Mouse (Mus musculus) lung, postnatal 25 days (tissue): Measurements from ENCODE around the gene Sppl3.
"Not testable (repeated sequence)": the region's sequence is repeated elsewhere in the genome, so short reads cannot be mapped to it uniquely, and the experiment has no call there.

ENCODE experiments used
- DNase-seq: peaks from one replicate; pipeline ENCODE4 v3.0.0; 2022; ENCODE audit warnings: low spot score

The Sppl3 gene

DNA sequence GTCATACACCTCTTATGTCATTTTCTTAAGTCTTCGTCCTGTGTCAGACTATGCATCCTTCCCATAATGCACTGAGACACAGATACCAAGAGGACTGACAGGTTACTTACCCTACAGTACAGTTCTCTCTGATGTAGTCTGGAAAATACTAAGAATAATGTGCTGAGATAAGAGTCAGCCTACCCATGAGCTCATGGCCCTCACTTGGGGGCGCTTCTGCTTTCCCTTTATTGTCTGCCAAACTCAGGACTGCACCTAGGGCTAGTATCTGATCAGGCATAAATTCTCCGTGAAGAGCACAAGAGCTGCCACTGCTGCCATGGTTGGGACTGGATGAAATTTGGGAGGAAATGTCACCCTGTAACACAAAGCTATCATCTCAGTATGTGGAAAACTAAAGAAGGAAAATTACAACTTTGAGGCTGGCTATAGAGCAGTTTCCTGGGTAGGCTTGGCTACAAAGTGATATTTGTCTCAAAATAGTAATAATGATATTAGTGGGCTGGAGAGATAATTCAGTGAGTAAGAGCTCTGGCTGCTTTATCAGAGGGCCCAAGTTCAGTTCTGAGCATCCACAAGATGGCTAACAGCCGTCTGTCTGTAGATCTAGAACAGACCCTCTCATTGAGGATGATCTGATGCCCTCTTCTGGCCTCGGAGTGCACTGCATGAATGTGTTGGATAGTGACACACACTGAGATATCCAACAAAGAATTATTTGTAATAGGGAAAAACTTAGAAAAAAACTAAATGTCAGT is 65.4 kb downstream of the Sppl3 start:
- peak; percentile 69 for DNase-seq

DNA sequence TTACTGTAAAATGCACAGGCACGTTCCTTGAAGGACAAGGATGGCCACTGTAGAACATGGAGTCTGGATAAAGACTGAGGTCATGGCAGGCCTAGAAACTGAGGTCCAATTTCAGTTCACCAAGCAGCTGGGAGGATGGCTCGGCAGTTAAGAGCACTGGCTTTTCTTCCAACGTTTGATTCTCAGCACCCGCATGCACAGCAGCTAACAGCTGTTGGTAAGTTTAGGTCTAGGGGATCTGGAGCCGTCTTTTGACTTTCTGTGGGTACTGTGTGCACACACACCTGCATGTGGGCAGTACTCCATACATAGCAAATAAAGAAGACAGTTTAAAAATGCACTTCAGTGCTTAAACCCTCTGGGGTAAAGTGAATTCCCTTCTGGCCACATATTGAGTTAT is 70.7 kb downstream of the Sppl3 start:
- DNase-seq, result no peak

- DNase-seq, result no peak
These were observed 72.6 kb downstream of the Sppl3 start for GRCm38 (mm10) chr5:115083492-115083891.

- DNase-seq, result no peak
These were observed 74.7 kb downstream of the Sppl3 start for GRCm38 (mm10) chr5:115085675-115086074.

DNA sequence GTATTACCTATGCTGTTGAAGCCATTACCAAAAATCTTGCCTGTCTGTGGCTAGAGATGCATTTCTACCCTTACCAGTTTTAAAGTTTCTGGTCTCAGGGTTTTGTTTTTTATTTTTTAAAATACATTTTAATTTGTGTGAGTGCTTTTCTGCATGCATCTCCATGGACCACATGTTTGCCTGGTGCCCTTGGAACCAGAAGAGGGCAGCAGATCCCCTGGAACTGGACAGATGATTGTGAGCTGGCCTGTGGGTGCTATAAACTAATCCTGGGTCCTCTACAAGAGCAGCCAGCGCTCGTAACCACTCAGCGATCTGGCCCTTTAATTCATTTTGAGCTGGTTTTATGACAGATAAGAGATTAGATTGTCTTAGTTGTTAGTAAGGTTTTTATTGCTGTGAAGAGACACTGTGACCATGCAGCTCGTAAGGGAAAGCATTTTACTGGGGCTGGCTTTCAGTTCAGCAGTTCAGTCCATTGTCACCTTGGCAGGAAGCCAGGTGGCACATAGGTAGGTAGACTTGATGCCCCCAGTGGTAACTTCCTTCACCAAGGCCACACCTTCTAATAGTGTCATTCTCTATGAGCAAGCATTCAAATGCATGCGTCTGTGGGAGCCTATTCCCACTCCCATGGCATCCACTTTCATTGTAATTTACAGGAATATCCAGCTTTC is 78.8 kb downstream of the Sppl3 start:
- DNase-seq, result no peak

DNA sequence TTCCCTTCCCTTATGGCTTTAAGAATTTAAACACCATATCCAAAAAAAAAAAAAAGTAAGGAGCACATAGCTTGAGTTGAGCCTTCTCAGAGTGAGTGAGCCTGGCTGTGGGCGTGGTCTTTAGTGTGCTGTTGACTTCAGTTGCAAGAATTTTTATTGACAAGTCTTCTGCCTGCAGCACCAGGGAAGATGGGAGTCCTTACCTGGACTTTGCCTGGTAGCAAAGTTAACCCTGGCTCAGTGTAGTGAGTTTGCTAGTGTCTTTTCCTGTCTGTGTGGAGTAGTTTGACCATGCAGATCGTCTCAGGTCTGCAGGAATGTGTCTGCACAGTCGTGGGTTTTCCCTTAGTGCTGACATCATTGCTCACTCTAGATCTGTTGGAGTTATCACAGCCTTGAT is 80.1 kb downstream of the Sppl3 start:
- DNase-seq, result no peak

DNA sequence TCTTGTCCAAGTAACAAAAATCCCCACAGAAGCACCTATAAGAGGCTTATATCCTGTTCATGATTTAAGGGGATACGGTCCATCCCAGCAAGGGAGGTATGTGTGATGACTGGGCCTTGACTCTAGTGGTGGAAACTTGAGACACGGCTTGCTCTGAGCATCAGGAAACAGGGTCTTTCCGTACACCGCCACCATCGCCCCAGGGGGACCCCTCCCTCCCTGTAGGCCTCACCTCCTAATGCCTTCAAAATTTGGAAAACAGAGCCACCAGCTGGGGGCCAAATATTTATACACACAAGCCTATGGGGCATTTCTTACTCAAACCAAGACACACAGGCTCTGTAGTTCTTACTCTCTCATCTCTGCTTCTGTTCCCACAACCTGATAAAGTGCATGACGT is 80.8 kb downstream of the Sppl3 start:
- no peak for DNase-seq

- DNase-seq, result no peak
These were observed 87.3 kb downstream of the Sppl3 start, which contains the start of gene Gm10401 for GRCm38 (mm10) chr5:115098195-115098594. Gene Gm10401, minus strand, starts transcription at chr5:115098295.

- no peak for DNase-seq
These were observed 88.6 kb downstream of the Sppl3 start for GRCm38 (mm10) chr5:115099530-115099929.

DNA sequence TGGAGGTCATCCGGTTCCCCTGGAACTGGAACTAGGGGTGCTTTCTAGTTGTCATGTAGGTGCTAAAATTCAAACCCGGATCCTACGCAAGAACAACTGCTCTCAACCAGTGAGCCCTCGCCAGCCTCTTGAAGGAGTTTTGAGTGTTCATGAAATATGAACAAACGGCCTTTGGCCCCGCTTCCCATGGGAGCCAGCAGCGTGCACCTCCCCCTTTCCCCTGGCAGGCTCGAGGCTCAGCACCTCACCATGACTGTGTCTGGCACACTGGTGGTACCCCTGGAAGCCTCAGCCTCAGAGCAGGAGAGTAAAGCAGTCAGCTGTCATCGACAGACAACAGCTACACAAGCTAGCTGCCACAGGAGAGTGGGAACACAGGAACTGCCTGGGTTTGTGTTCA is 89.1 kb downstream of the Sppl3 start:
- peak; percentile 22 for DNase-seq

GRCm38 (mm10) chr5:115100473-115100872 is 89.5 kb downstream of the Sppl3 start:
- no peak for DNase-seq

GRCm38 (mm10) chr5:115102231-115102630 is 91.3 kb downstream of the Sppl3 start:
- no peak for DNase-seq

- not testable (repeated sequence) for DNase-seq
These were observed 92.3 kb downstream of the Sppl3 start for GRCm38 (mm10) chr5:115103253-115103652.

- no peak for DNase-seq
These were observed 100.2 kb downstream of the Sppl3 start for GRCm38 (mm10) chr5:115111156-115111555.

DNA sequence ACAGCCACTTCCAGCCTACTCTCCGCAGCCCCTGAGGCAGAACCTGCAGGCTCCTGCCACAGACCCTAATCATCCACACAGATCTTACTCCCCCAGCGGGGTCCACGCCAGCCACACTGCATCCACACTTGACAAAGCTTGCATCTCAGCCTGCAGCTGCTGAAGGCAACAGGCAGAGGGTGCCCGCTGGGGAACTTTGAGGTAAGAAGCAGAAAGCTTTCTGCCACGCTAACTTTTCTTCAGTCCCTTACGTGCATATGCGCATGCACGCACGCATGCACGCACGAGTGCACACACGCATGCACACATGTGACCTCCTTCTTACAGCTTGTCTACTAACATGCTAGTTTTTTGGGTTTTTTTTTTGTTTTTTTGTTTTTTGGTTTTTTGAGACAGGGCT is 102.3 kb downstream of the Sppl3 start:
- no peak for DNase-seq

DNA sequence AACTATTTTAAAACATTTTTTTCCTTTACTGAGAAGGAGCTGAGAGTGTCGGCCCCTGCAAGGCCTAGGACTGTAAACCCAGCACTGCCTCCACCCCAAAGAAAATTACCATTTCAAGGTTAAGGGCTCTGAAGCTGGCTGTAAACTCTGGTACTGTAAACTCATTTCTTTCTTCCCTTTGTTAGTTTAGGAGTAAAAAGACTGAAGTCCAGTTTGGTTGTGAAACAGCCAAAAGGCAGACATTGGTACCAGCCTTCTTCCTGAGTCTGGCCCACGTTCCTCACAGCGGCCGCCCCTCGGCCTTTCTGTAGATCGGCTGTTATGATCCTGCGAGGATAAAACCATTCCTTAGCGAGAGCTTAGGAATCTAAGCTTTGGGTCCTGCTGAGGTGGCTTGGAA is 103.6 kb downstream of the Sppl3 start:
- DNase-seq, result no peak

DNA sequence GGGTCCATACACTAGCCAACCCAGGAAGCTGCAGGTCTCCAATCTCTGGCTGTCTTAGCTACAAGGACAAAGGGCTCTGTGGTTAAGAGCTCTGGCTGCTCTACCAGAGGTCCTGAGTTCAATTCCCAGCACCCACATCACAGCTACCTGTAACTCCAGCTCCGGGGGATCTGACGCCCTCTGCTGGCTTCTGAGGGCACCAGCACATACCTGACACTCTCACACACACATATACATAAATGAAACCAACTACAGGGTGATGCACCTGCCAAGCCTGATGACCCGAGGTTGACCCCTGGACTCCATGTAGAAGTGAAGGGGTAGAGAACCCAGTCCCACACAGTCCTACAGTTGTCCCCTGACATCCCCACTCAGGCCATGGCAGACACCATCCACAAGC is 105.5 kb downstream of the Sppl3 start:
- DNase-seq, result no peak

- DNase-seq, result no peak
These were observed 106.5 kb downstream of the Sppl3 start for GRCm38 (mm10) chr5:115117467-115117866.

GRCm38 (mm10) chr5:115118961-115119570 is 108.1 kb downstream of the Sppl3 start, which contains the start of gene Acads:
Gene Acads, minus strand, starts transcription at chr5:115119346.
- peak; percentile 81 for DNase-seq

DNA sequence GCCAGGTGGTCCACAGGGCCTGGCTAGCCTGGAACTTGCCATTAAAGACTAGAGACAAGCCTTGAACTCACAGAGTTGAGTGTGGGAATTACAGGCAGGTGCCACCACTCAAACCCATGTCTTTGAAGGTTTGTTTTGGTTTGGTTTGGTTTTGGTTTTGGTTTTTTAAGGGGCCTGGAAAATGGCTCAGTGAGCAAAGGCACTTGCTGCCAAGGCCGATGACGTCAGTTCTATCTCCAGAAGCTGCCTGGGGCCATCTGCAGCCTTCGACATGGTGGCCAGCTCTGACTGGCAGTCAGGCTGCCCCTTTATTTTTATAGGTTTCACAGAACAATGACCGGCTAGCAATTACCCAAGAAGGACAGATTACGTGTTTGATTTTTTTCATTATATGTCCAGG is 110.0 kb downstream of the Sppl3 start:
- no peak for DNase-seq

GRCm38 (mm10) chr5:115124690-115125089 is 113.8 kb downstream of the Sppl3 start:
- no peak for DNase-seq

- DNase-seq, result peak; percentile 87
These were observed 114.4 kb downstream of the Sppl3 start for GRCm38 (mm10) chr5:115125211-115125871.
